Mouse (Mus musculus): Measurements from ENCODE around the gene Upk3a. TPM values are rescaled to one million over a fixed set of nuclear protein-coding genes. Genes with fewer than 3 reads are reported as not detected.

Upk3a gene
- polyA plus RNA-seq, 1 experiment, result 1.7 TPM

GRCm38 (mm10) chr15:85049758-85050157 lies 32.8 kb downstream of the Upk3a start:
- DNase-seq (ENCODE audit: low read depth), result no peak

- DNase-seq (ENCODE audit: low read depth), result no peak
Observed at GRCm38 (mm10) chr15:85054098-85054497, 37.2 kb downstream of the Upk3a start.

- no peak for DNase-seq (ENCODE audit: low read depth)
Observed at GRCm38 (mm10) chr15:85055186-85055585, 38.2 kb downstream of the Upk3a start.

GRCm38 (mm10) chr15:85063421-85063820 lies 46.5 kb downstream of the Upk3a start:
- no peak for DNase-seq (ENCODE audit: low read depth)

- DNase-seq (ENCODE audit: low read depth), result peak; percentile 12
Observed at GRCm38 (mm10) chr15:85070561-85070960, 53.6 kb downstream of the Upk3a start.

Other genes starting within 250 kb of the Upk3a start
- gene Phf21b, start 161.1 kb upstream of the Upk3a start, polyA plus RNA-seq (2012; rRNA removed), result 1.5 and 2.8 TPM in 2 replicates
- 0.23 and 0.32 TPM in 2 replicates for gene Gm29666, start 97.1 kb upstream of the Upk3a start, polyA plus RNA-seq (2012; rRNA removed)
- 6.7 and 9.6 TPM in 2 replicates for gene Nup50, start 93.7 kb upstream of the Upk3a start, polyA plus RNA-seq (2012; rRNA removed)
- gene 5031439G07Rik, start 28.6 kb upstream of the Upk3a start, polyA plus RNA-seq (2012; rRNA removed), result 18.6 and 22.5 TPM in 2 replicates
- gene Fam118a, start 11.8 kb downstream of the Upk3a start, polyA plus RNA-seq (2012; rRNA removed), result 13.1 and 13.6 TPM in 2 replicates
- gene Smc1b, start 114.8 kb downstream of the Upk3a start, polyA plus RNA-seq (2012; rRNA removed), result 0.09 TPM in 1 of 2 replicates, not detected in the other
- 0.08 and 0.33 TPM in 2 replicates for gene Ribc2, start 114.9 kb downstream of the Upk3a start, polyA plus RNA-seq (2012; rRNA removed)
- 50.4 and 78.5 TPM in 2 replicates for gene Fbln1, start 188.8 kb downstream of the Upk3a start, polyA plus RNA-seq (2012; rRNA removed)